Mouse (Mus musculus) ES-E14 (cell line): ENCODE measurements around the gene Hephl1.

ENCODE experiments used
- MAFK ChIP-seq: IDR thresholded peaks from 2 replicates; pipeline ENCODE4 v1.6.1; 2014; ENCODE audit warnings: mild to moderate bottlenecking, low read depth, low read length, inconsistent platforms; ENCODE audit not compliant: insufficient read depth
- ZC3H11A ChIP-seq: IDR thresholded peaks from 2 replicates; pipeline ENCODE4 v1.6.1; 2012; ENCODE audit warnings: low read depth, mild to moderate bottlenecking, inconsistent platforms, low read length, borderline replicate concordance

GRCm38 (mm10) chr9:15044391-15045083 is 67.4 kb downstream of the Hephl1 start:
- TF ChIP-seq MAFK (no peak), ZC3H11A (no peak)
